Mouse (Mus musculus) retina, embryonic 14.5 days (tissue): ENCODE results near the gene Ankrd12.

Source experiments
- DNase-seq: peaks from one replicate; pipeline ENCODE4 v3.0.0-alpha.2; 2015; ENCODE audit warnings: low spot score

Gene Ankrd12

DNA sequence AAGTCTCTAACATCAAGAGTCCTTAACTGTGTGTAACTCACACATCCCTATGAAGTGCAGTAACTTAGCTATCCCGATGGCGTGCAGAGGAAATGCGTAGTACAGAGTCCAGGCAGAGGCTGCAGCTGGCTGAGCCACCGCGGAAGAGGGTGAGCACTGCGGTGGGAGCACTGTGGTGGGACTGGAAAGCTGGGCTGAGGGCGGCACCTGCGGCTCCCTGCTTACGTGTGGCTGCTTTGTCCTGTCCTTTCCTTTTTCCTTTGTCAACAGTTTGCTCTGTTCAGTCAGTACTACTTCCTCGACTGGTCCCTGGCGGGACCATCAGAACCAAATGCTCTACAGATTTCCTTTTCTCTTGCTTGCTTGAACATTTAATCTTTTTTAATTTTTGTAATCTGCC lies 109.1 kb downstream of the Ankrd12 start:
- no peak for DNase-seq

DNA sequence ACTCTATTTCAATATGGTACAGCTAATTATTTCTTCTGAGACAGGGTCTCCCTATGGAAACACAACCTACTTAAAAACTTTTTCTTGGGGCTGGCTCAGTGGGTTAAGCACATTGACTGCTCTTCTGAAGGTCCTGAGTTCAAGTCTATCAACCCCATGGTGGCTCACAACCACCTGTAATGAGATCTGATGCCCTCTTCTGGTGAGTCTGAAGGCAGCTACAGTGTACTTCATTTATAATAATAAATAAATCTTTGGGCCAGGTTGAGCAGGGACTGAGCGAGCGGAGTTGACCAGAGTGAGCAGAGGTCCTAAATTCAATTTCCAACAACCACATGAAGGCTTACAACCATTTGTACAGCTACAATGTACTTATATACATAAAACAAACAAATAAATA lies 114.6 kb downstream of the Ankrd12 start:
- no peak for DNase-seq

DNA sequence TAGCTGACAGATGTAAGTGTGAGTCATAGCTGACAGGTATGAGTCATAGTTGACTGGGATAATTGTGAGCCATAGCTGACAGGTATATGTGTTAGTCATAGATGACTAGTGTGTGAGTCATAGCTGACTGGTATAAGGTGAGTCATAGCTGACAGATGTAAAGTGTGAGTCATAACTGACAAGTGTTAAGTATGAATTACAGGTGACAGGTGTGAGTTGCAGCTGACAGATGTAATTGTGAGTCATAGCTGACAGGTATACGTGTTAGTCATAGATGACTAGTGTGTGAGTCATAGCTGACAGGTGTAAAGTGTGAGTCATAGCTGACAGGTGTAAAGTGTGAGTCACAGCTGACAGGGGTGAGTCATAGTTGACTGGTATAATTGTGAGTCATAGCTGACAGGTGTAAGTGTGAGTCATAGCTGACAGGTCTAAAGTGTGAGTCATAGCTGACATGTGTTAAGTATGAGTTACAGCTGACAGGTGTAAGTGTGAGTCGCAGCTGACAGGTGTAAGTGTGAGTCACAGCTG lies 115.2 kb downstream of the Ankrd12 start:
- no peak for DNase-seq

DNA sequence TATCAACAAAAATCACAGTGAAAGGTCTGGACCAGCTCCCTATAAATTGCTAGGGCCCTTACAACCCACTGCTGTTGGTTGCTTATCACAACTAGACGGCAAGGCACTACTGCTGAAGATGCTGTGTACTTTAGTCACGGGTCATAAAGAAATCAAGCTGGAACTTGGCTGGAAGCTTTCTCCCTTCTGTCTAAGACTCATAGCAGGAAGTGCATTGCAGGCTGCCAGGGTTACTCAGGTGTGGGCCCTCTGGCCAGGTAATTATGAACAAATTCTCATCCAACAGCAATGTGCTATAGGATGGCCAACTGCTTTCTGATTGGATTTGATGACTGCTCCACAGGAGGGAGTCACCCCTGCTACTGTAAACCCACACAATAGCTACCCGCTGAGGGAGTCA lies 117.9 kb downstream of the Ankrd12 start:
- DNase-seq: no peak

DNA sequence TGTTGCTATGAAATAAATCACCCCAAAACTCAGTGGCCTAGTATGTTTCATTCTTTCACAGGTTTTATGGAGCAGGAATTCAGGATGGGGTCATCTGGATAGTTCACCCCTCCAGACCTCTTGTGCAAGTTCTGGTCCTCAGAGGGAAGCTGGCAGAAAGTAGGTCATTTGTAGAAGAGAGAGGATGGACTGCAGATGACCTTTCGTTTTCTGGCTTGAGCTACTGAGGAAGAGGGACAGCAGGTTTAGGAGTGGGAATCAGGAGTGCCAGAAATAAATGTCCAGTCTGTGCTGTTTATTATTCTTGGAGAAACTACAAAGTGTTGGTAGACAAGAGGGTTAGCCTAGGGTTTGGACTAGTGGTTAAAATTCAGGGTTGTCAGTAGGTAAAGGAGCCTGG lies 118.5 kb downstream of the Ankrd12 start:
- no peak for DNase-seq

DNA sequence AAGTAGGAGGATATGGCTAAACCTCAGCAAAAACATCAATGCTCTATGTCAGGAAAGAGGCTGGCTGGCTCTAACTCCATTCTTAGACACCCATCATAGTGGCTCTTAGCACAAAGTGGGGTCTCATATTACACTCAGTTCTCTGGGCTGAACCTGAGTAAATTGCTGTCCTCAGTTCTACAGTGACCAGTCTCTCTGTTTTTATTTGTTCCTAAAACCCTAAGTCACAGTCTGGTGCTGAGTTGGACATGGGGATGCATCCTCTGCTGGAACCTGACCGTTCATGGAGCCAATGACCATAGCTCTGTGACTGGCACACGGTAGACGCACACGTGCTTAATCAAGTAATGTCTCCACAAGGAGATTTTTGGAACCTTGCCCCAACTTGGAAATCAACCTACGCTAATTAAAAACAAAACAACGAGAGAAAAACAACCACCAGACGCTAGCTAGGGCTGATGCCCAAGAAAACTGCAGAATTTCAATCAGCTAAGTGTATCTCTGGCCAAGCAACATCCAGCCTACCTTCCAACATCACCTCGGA lies 119.0 kb downstream of the Ankrd12 start:
- no peak for DNase-seq

DNA sequence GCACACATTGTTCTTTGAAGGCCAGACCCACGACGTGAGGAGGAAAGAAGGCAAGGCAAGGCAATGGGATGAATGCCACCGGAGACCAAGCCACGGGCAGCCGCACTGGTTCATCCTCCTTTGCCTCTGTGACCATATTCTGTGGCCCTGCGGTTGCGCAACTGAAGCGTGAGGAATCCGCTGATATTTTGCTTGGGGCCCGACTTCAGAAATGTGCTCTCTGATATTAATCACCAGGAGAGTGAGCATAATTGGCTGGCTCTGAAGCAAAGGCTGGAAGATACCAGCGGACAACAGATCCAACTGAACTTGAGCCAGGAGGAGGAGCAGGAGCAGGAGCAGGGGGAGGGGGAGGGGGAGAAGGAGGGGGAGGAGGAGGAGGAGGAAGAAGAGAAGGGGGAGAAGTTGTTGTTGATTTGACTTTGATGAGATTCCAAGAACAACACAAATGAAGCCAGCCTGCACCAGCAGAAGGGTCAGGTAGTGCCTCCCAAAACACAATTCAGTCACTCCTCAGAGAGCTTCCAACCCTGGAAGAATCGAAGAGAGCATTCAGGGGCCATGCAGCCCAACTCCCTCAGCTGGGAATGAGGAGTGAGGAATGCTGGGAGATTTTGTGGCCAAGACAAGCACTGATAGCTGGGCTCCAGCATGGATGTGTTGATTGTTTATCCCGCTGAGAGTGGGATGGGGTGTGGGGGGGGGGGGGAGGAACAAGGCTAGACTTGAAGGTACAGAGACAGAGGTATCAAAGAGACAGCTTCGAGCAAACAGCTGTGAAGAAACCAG lies 119.7 kb downstream of the Ankrd12 start:
- DNase-seq: no peak

DNA sequence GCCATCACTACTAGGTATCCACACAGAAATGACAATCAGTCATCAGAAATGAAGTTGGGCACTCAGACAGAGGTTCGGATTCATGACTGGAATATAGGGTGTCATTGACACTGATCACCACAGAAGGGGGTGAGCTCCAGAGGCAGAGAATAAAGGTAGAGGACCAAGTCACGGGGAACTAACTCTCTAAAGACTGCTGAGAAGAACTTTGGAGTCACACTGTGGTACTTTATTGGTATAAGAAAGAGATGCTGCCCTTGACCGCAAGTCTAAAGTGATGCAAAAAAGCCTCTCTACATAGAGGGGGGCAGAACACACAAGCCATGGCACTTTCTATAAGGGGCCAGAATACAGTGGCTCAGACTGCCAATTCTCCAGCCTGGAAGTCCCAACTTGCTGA lies 120.7 kb downstream of the Ankrd12 start:
- DNase-seq: no peak

DNA sequence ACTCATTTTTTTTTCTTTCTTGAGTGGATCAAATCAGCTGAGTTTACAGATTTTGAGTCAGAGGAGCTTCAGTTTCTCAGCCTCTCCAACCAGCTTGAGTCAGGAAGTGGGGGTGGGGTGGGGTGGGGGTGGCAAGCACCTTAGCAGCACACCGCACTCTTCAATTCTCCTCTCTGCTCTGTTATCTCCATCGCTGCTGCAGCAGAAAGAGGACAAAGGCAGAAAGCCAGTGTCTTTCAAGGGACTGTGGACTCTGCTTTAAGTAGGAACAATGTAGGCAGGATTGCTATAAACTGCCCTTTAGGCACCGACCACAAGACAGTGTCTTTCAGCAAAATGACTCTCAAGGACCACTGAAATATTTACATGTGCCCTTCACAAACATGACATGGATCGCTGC lies 122.9 kb downstream of the Ankrd12 start:
- no peak for DNase-seq

DNA sequence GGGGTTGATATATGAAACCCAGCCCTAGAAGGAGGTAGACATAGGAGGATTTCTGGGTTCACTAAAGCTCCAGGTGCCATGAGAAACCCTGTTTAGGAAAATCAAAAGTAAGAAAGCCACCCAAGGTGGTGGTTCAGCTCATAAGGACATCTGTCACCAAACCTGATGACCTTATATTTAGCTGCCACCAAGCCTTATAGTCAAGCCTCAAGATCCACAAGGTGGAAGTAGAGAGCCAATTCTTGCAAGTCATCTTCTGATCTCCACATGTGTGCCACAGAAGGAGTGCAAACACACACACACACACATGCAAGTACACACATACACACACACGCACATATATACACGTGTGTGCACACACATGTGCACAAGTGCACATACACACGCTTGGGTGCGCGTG lies 124.8 kb downstream of the Ankrd12 start:
- peak; percentile 47 for DNase-seq

DNA sequence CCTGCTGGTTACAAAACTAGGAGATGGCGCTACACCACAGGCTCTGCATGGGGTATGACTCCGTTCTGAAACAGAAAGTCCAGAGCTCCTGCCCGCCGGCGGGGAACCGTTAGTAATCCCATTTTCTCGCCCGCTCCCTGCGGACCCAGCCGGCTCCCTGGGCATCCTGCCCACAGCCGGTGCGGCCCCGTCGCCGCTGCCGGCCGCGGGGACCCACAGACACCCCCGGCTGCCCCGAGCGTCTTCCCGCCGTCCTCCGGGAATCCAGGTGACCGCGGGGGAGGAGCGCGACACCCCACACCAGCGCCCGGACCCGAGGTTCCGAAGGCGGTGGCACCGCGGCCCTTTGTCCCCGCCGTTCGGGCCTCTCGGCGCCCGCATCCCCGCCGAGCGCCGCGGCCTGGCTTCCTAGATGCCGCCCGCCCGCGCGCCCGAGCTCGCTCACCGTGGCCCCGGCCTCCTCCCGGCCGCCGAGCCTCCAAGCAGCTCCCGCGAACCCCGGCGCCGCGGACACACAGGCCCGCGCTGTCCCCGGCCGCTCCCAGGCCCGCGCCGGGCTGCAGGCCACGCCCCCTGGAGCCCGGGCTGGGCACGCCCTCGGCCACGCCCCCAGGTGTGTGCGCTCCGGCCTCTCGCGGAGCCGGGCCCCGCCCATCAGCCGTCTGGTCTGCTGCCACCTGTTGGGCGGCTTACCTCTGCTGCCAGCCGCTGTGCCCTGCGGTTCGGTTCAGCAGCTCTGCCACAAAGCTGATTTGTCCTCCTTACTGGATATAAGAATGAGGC lies 126.1 kb downstream of the Ankrd12 start, which contains the start of gene Twsg1:
Gene Twsg1, minus strand, starts transcription at position 605 of the 783 bp plus-strand sequence.
- DNase-seq: peak; percentile 93

DNA sequence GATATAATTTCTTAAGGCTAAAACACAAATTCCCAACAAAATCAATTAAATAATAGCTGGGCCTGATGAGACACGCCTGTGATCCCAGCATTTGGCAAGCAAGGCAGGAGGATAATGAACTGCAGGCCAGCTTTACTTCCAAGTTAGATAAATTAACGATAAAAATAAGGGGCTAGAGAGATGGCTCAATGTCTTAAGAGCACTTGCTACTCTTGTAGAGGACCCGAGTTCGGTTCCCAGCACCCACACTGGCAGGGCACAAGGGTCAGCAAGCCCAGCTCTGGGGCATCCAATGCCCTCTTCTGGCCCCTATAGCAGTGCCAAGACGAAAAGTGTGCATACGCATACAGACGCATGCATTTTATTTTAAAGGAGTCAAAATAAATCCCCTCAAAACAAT lies 126.7 kb downstream of the Ankrd12 start:
- DNase-seq: no peak

DNA sequence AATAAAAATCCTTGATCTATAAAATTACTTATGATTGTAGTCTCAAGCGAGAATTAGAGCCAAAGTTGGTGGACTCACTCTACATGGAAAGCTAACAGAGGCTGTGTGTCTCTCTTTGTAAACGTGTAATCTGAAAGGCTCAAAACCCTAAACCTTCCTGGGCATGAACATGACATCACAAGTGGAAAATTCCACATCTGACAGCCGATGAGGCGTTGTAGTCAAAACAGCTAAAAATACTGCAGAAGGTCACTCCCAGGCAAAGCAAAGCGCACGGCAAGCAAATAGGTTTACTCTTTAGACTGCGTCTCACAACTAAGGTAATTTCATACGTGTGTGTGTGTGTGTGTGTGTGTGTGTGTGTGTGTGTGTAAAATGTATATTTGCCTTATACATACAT lies 129.6 kb downstream of the Ankrd12 start:
- DNase-seq: no peak

DNA sequence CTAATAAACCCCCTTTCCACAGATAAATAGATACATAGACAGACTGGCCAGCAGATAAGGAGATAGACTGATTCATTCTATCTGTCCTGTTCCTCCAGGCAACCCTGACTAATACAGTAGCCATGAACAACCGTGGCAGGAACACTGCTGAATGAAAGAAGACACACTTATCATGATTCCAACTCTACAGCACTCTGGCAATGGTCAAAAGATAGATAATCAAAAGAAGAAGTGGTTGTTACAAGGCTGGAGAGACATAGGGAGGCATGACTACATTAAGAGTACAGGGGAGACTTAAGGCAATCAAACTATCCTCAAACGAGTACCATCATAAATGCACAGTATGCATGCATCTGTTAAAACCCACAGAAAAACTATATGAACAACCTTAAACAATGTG lies 131.5 kb downstream of the Ankrd12 start:
- DNase-seq: no peak

DNA sequence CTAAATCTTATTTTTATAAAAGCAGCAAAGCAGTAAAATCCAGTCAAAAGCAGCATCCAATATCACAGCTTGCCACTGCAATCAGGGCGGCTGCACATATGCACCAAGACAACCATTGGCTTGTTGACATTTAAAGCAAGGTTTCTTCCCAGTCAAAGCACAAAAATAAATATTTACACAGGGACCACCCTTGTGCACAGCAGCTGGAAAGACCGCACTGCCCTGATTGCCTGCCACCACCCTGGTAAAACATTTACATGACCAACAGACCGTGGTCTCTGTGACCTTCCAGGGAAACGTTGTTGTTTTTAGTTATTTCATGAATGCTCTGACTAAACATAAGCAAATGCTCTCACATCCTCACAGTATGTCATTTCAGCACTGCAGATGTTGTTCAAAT lies 134.5 kb downstream of the Ankrd12 start:
- DNase-seq: no peak

DNA sequence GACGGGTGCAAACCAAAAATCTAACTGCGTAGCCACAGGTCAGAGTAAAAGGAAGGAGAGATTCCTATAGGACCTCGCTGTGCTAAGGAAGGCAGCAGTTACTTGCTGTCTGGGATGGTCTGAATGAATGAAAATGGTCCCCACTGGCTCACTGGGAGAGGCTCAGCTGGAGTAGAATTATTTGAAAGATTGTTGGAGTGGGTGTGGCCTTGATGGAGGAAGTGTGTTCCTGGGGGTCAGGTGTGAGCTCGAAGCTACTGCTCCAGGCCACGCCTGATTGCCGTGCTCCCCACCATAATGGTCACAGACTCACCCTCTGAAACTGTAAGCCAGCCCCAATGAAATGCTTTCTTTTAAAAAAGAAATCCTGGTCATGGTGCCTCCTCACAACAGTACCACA lies 135.6 kb downstream of the Ankrd12 start:
- DNase-seq: no peak

DNA sequence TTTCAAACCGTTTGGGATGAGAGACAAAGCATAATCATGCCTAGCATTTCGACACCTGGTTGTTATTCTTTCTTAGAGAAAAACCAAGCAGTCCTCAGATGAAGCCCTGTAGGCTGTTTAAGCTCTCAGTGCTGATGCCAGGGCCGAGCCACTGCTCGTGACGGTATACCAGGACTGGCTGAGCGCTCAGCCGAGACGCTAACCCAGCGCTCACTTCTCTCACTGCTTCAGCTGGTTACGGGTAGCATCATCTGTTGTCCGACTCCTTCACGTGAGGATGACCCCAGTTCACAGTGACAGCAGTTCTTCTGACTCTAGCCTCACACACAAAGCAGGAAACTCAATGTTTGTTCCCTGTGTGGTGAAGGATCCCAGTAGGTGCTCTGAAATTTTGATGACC lies 136.7 kb downstream of the Ankrd12 start:
- DNase-seq: no peak

DNA sequence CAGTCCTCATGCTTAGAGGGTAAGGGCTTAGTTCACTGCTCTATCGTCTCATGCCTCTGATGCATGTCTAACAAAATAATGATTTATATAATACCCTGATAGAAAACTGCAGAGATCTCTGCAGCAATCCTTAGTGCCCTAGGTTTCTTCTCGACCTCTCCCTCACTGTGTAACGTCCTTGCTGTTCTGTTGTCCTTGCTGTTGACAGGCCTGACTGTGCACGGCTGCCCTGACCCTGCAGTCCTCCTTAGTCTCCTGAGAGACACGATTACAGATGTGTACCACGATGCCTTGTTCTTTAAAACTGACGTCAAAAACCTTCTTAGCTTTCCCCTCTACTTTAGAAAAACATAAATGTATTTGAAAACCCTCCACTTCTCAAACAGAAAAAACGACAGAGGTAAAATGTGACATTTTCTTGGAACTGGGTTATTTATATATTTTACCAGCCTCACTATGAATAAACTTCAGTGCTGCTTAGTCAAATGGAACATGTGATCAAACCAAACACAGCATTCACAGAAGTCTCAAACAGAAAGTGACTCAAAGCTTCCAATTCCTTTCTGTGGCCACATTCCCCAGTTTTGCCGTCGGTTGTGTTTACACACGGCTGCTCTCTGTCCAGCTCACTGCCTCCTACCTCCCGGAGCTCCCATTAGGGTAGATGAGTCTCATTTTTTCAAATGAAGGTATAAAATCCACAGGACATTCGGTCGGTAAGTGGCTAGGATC lies 137.3 kb downstream of the Ankrd12 start:
- DNase-seq: no peak

DNA sequence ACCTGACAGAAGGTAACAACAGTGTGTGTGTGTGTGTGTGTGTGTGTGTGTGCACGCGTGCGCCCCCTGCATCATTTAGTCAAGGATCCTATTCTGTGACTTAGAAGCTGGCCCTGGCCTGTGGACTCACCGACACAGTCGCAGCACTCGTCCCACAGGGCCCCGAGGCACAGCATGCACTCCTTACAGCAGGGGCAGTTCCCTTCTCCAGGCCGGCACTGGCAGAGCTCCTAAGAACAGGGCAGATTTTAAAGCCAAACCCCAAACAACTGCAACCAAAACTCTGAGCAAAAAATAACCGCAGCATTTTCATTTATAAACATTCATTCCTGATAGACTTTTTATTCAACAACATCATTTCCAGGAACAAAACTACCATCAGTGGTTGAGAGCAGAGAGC lies 139.2 kb downstream of the Ankrd12 start:
- no peak for DNase-seq

DNA sequence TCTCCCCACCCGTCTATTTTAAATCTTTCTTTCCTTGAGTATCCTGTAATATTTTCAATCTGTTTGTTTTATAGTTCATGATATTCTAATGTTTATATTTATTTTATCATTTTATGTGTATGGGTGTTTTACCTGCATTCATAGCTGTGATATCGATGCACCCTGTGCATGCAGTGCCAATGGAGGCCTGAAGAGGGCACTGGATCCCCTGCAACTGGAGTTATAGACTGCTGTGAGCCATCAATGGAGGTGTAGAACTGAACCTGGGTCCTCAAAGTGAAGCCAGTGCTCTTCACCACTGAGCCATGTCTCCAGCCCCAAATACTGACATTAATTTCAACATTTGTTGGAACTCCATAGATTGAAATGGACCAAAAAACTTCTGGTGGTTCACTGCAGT lies 143.1 kb downstream of the Ankrd12 start:
- DNase-seq: no peak

DNA sequence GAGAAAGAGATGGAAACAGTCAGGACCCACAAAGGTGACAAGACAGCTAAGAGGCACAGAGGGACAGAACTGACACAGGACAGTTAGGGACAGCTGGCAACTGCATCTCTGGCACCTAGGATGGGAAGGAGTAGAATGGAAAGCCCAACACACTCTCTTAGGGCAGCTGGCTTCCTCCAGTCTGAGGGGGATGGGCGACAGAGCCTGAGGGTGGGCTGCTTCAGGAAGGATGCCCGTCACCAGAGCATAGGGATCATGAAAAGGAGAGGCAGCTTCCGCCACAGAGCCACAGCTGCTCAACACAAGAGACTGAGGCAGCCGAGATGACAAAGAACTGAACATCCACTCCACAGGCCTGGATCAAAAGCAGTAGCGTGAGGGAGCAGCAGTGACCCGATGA lies 145.4 kb downstream of the Ankrd12 start:
- DNase-seq: peak; percentile 27

DNA sequence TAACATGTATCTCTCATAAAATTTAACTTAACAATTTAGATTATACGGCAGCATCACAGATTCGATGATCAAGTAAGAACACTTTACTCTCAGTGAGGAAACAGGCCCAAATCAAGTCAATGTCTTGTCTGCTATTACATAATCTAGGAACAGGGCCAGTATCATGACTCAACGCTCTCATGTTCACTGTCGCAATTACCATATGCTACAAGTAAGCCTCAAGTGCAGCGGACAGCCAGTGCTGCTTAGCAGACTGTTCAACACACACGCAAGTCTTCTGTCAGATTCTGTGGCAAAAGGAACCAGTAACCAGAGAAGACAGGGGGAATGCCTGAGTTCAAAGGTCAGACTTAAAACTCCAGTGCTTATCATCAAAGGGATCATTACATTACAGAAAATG lies 145.9 kb downstream of the Ankrd12 start:
- no peak for DNase-seq
